Mouse (Mus musculus): ENCODE measurements around the gene Aldoart1. TPM values are rescaled to one million over a fixed set of nuclear protein-coding genes. Genes with fewer than 3 reads are reported as not detected.

Gene Aldoart1
- polyA plus RNA-seq (2015; fragmentation: Nextera tagmentation; extraction: Ambion mirVana), result not detected in 2 replicates

- no peaks in the 10 kb centered on the region for H3K9me3 ChIP-seq (replicated peaks; ENCODE audit: control insufficient read depth, low read length)
- H3K4me1 ChIP-seq (ENCODE audit: control insufficient read depth, low read depth, low read length), result no peaks in the 10 kb centered on the region
- no peak within 1 kb of the TSS for H3K27ac ChIP-seq (ENCODE audit: low read length)
- H3K27me3 ChIP-seq (ENCODE audit: control insufficient read depth, insufficient read depth, low read depth, low read length), result no peaks in the 10 kb centered on the region
- ATAC-seq (ENCODE audit: low read depth), result no peak
- no peak within 1 kb of the TSS for H3K4me3 ChIP-seq (ENCODE audit: low read depth, low read length)
- 73% methylated on average over 9 of the region's 9 CpGs for WGBS (ENCODE audit: insufficient replicate concordance)
- H3K9ac ChIP-seq (ENCODE audit: low read depth, low read length), result no peak within 1 kb of the TSS
- no peaks in the 10 kb centered on the region for H3K36me3 ChIP-seq (ENCODE audit: control insufficient read depth, insufficient read depth)
- no peak within 1 kb of the TSS for H3K4me2 ChIP-seq (ENCODE audit: low read depth, low read length)
Measured at GRCm38 (mm10) chr4:72852534-72852933, at the start of gene Aldoart1. Aldoart1 (minus strand) TSS chr4:72852634.

DNA sequence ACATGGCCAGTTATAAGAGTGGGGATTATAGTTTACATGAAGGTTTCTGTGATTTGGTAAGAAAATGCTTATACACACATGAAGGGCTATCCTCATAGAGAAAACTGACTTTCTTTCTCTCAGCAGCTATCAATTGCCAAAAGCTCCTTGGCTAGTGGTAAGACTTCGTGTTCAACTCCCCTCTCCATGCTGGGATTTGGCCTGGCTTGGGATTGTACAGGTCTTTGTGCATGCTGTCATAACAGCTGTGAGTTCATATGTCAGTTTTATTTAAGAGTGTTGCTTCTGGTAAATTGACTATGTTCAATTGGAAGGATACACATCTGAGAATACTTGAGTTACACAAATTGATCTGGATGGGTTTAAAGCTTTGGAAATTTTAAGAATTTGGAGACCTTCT is 49.1 kb upstream of the Aldoart1 start:
- no peaks in the 10 kb centered on the region for H3K4me1 ChIP-seq (ENCODE audit: control insufficient read depth, low read depth, low read length)
- no peak overlapping the region for H3K4me2 ChIP-seq (ENCODE audit: low read depth, low read length)
- H3K27me3 ChIP-seq (ENCODE audit: control insufficient read depth, insufficient read depth, low read depth, low read length), result no peaks in the 10 kb centered on the region
- no peaks in the 10 kb centered on the region for H3K36me3 ChIP-seq (ENCODE audit: control insufficient read depth, insufficient read depth)
- H3K9me3 ChIP-seq (replicated peaks; ENCODE audit: control insufficient read depth, low read length), result no peaks in the 10 kb centered on the region
- no peak overlapping the region for H3K4me3 ChIP-seq (ENCODE audit: low read depth, low read length)
- ATAC-seq (ENCODE audit: low read depth), result no peak
- no peak overlapping the region for H3K9ac ChIP-seq (ENCODE audit: low read depth, low read length)
- H3K27ac ChIP-seq (ENCODE audit: low read length), result no peak overlapping the region
- 41% methylated on average over 1 of the region's 1 CpGs for WGBS (ENCODE audit: insufficient replicate concordance)

DNA sequence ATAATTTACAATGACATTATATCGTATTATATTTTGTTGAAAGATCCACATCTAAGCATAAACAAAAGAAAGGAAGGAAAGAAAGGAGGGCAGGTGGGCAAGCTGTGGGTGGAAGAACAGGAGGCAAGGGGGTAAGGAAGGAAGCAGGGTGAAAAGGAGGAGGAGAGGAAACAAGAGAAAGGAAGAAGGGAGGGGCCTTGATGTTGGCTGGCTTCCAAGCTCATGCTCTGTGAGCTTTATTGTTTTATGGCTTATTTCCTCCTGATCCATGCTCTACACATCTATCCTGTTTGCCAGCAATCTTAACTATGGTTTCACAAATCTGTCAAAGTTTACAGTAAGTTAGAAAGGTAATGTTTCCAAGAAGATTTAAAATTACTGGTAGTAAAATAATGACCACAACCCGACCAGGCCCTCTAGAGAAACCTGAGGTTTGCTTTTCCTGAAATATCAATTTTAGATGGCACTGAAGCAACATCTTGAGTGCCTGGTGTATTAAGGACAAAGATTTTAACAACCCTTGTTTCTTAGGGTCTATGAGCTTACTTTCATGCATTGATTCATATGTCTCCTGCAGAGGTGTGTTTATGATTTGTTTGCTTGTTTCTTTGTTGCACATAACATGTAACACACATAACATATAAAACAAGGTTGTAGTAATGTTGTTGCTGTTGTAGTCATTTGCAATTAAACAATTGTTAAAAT is 13.1 kb upstream of the Aldoart1 start:
- Histone ChIP-seq H3K9ac (ENCODE audit: low read depth, low read length) (no peak overlapping the region), H3K4me3 (ENCODE audit: low read depth, low read length) (no peak overlapping the region), H3K36me3 (ENCODE audit: control insufficient read depth, insufficient read depth) (no peaks in the 10 kb centered on the region), H3K27ac (ENCODE audit: low read length) (no peak overlapping the region), H3K4me1 (ENCODE audit: control insufficient read depth, low read depth, low read length) (no peaks in the 10 kb centered on the region), H3K4me2 (ENCODE audit: low read depth, low read length) (no peak overlapping the region), H3K9me3 (replicated peaks; ENCODE audit: control insufficient read depth, low read length) (no peaks in the 10 kb centered on the region), H3K27me3 (ENCODE audit: control insufficient read depth, insufficient read depth, low read depth, low read length) (no peaks in the 10 kb centered on the region)
- WGBS (ENCODE audit: insufficient replicate concordance), result 46% methylated on average over 2 of the region's 2 CpGs
- no peak for ATAC-seq (ENCODE audit: low read depth)

DNA sequence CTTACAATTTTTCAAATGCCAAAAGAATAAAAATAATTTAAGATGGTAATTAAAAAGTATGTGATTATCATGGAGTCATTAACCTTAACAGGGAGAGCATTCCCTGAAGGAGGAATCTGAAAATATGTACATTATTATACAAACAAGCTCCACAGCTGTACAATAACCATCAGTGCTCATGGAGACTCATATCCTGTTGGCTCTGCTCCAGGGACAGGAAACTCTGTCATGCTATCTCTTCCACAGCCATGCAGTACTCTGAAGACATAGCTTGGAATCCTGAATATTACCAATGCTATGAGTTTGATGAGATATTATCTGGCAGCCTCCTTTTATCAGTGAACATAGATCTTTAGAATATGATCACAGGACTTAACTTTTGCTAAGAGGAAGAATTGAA is 8.2 kb downstream of the Aldoart1 start:
- no peak overlapping the region for H3K9ac ChIP-seq (ENCODE audit: low read depth, low read length)
- H3K4me3 ChIP-seq (ENCODE audit: low read depth, low read length), result no peak overlapping the region
- H3K9me3 ChIP-seq (replicated peaks; ENCODE audit: control insufficient read depth, low read length), result no peaks in the 10 kb centered on the region
- no peaks in the 10 kb centered on the region for H3K4me1 ChIP-seq (ENCODE audit: control insufficient read depth, low read depth, low read length)
- H3K27me3 ChIP-seq (ENCODE audit: control insufficient read depth, insufficient read depth, low read depth, low read length), result no peaks in the 10 kb centered on the region
- 0 out of 2 replicates have a peak, but pooled peaks have one; percentile 21 for ATAC-seq (ENCODE audit: low read depth)
- H3K27ac ChIP-seq (ENCODE audit: low read length), result no peak overlapping the region
- H3K4me2 ChIP-seq (ENCODE audit: low read depth, low read length), result no peak overlapping the region
- H3K36me3 ChIP-seq (ENCODE audit: control insufficient read depth, insufficient read depth), result no peaks in the 10 kb centered on the region

DNA sequence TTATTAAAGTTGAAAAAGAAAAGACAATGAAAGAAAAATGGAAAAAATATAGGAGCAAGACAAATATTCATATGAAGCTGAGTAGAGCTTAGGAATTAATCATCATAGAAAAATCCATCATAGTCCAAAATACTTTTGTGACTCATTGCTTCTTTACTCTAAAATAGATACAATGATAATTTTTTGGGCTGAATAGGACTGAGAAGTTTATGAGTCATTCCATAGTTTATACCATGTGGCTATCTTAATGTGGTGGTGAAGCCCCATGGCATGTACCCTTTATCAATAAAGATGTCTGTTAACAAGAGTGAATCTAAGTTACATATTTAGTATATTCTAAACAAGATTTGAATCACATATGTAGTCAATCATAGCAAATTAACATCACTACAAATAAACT is 9.4 kb downstream of the Aldoart1 start:
- Histone ChIP-seq H3K36me3 (ENCODE audit: control insufficient read depth, insufficient read depth) (no peaks in the 10 kb centered on the region), H3K27ac (ENCODE audit: low read length) (no peak overlapping the region), H3K27me3 (ENCODE audit: control insufficient read depth, insufficient read depth, low read depth, low read length) (no peaks in the 10 kb centered on the region), H3K4me1 (ENCODE audit: control insufficient read depth, low read depth, low read length) (no peaks in the 10 kb centered on the region), H3K9ac (ENCODE audit: low read depth, low read length) (no peak overlapping the region), H3K4me3 (ENCODE audit: low read depth, low read length) (no peak overlapping the region), H3K9me3 (replicated peaks; ENCODE audit: control insufficient read depth, low read length) (no peaks in the 10 kb centered on the region), H3K4me2 (ENCODE audit: low read depth, low read length) (no peak overlapping the region)
- no peak for ATAC-seq (ENCODE audit: low read depth)

DNA sequence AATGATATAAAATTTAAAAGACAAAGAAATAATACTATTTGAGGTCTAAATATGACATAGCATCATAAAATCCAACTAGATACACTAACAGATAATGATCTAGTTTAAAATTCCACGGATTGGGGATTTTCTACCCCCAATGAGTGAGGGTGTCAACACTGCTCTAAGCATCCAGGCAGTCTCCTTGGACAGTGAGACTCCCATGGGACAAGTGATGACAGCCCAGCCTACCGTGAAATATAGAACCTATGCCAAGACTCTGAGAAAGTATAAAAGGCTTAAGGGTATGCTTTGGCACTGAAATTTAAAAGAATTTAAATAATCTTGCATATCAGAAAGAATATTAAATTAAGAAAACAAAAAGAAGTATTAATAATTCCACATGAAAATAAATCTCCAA is 16.0 kb downstream of the Aldoart1 start:
- no peak overlapping the region for H3K27ac ChIP-seq (ENCODE audit: low read length)
- no peaks in the 10 kb centered on the region for H3K4me1 ChIP-seq (ENCODE audit: control insufficient read depth, low read depth, low read length)
- no peak overlapping the region for H3K4me3 ChIP-seq (ENCODE audit: low read depth, low read length)
- no peak overlapping the region for H3K9ac ChIP-seq (ENCODE audit: low read depth, low read length)
- no peaks in the 10 kb centered on the region for H3K36me3 ChIP-seq (ENCODE audit: control insufficient read depth, insufficient read depth)
- H3K27me3 ChIP-seq (ENCODE audit: control insufficient read depth, insufficient read depth, low read depth, low read length), result no peaks in the 10 kb centered on the region
- ATAC-seq (ENCODE audit: low read depth), result no peak
- no peak overlapping the region for H3K4me2 ChIP-seq (ENCODE audit: low read depth, low read length)
- no peaks in the 10 kb centered on the region for H3K9me3 ChIP-seq (replicated peaks; ENCODE audit: control insufficient read depth, low read length)
- WGBS (ENCODE audit: insufficient replicate concordance), result 44% methylated on average over 2 of the region's 2 CpGs

- WGBS (ENCODE audit: insufficient replicate concordance), result 55% methylated on average over 1 of the region's 1 CpGs
- Histone ChIP-seq H3K27ac (ENCODE audit: low read length) (no peak overlapping the region), H3K9me3 (replicated peaks; ENCODE audit: control insufficient read depth, low read length) (no peaks in the 10 kb centered on the region), H3K4me2 (ENCODE audit: low read depth, low read length) (no peak overlapping the region), H3K36me3 (ENCODE audit: control insufficient read depth, insufficient read depth) (no peaks in the 10 kb centered on the region), H3K4me1 (ENCODE audit: control insufficient read depth, low read depth, low read length) (no peaks in the 10 kb centered on the region), H3K27me3 (ENCODE audit: control insufficient read depth, insufficient read depth, low read depth, low read length) (no peaks in the 10 kb centered on the region), H3K4me3 (ENCODE audit: low read depth, low read length) (no peak overlapping the region), H3K9ac (ENCODE audit: low read depth, low read length) (no peak overlapping the region)
- no peak for ATAC-seq (ENCODE audit: low read depth)
Measured at GRCm38 (mm10) chr4:72835400-72835799, 17.0 kb downstream of the Aldoart1 start.

- H3K9me3 ChIP-seq (replicated peaks; ENCODE audit: control insufficient read depth, low read length), result no peaks in the 10 kb centered on the region
- no peak overlapping the region for H3K27ac ChIP-seq (ENCODE audit: low read length)
- no peaks in the 10 kb centered on the region for H3K36me3 ChIP-seq (ENCODE audit: control insufficient read depth, insufficient read depth)
- no peaks in the 10 kb centered on the region for H3K27me3 ChIP-seq (ENCODE audit: control insufficient read depth, insufficient read depth, low read depth, low read length)
- no peak overlapping the region for H3K4me2 ChIP-seq (ENCODE audit: low read depth, low read length)
- ATAC-seq (ENCODE audit: low read depth), result no peak
- WGBS (ENCODE audit: insufficient replicate concordance), result 49% methylated on average over 1 of the region's 1 CpGs
- no peak overlapping the region for H3K4me3 ChIP-seq (ENCODE audit: low read depth, low read length)
- no peak overlapping the region for H3K9ac ChIP-seq (ENCODE audit: low read depth, low read length)
- no peaks in the 10 kb centered on the region for H3K4me1 ChIP-seq (ENCODE audit: control insufficient read depth, low read depth, low read length)
Measured at GRCm38 (mm10) chr4:72800816-72801215, 51.6 kb downstream of the Aldoart1 start.
